Mouse (Mus musculus) intestine, postnatal 0 days (tissue): Measurements from ENCODE around the gene Sema4d. TPM values are rescaled to one million over a fixed set of nuclear protein-coding genes. Genes with fewer than 3 reads are reported as not detected.
A peak's percentile ranks its signal among the peaks of the same experiment; 100 is the strongest.

Source experiments
- ATAC-seq: fragments of 200-750 bp; cut with Nextera tagmentation; 2 replicates; pipeline ENCODE4 v1.8.0; 2017; ENCODE audit warnings: mild to moderate bottlenecking, moderate TSS enrichment, moderate library complexity
- H3K27ac ChIP-seq: fragments of 300-500 bp; sonication (generic); 2 replicates; pipeline ENCODE4 v1.5.1; 2014; ENCODE audit warnings: mild to moderate bottlenecking, low read depth, low read length, moderate library complexity
- H3K27me3 ChIP-seq: fragments of 300-500 bp; sonication (generic); replicated peaks from 2 replicates; pipeline ENCODE4 v1.6.1; 2014; ENCODE audit warnings: low read length, mixed read lengths; ENCODE audit not compliant: control insufficient read depth, insufficient read depth
- H3K36me3 ChIP-seq: fragments of 300-500 bp; sonication (generic); 2 replicates; pipeline ENCODE4 v1.6.1; 2014; ENCODE audit warnings: mild to moderate bottlenecking, moderate library complexity; ENCODE audit not compliant: control insufficient read depth, insufficient read depth
- H3K4me1 ChIP-seq: fragments of 300-500 bp; sonication (generic); replicated peaks from 2 replicates; pipeline ENCODE4 v1.6.1; 2014; ENCODE audit warnings: antibody characterized with exemption, low read length, mixed read lengths; ENCODE audit not compliant: control insufficient read depth, insufficient read depth
- H3K4me2 ChIP-seq: fragments of 300-500 bp; sonication (generic); replicated peaks from 2 replicates; pipeline ENCODE4 v1.6.1; 2014; ENCODE audit warnings: low read depth, mild to moderate bottlenecking, moderate library complexity
- H3K4me3 ChIP-seq: fragments of 300-500 bp; sonication (generic); 2 replicates; pipeline ENCODE4 v1.5.1; 2014; ENCODE audit warnings: low read depth, low read length
- H3K9ac ChIP-seq: fragments of 300-500 bp; sonication (generic); 2 replicates; pipeline ENCODE4 v1.6.1; 2014; ENCODE audit warnings: mild to moderate bottlenecking, low read depth, low read length
- H3K9me3 ChIP-seq: fragments of 300-500 bp; sonication (generic); 2 replicates; pipeline ENCODE4 v1.6.1; 2016; ENCODE audit warnings: mixed run types; ENCODE audit not compliant: control insufficient read depth
- CTCF ChIP-seq: sonication (generic); IDR thresholded peaks from 2 replicates; pipeline ENCODE4 v1.5.1; 2016; ENCODE audit warnings: low read depth, mild to moderate bottlenecking, control low read depth, antibody characterized with exemption, moderate library complexity
- WGBS: fragments of 180-500 bp; shearing (Covaris S2); extraction: QIAGEN DNeasy Blood & Tissue Kit; methylation state at CpG from one replicate; pipeline ENCODE4 v1.1.7; 2014; 5-methylcytosine and 5-hydroxymethylcytosine counted together
- polyA plus RNA-seq: library from polyadenylated mRNA; unstranded; fragments of >200 nt; fragmentation: Nextera tagmentation; extraction: Ambion mirVana; gene quantifications from 2 replicates; pipeline ENCODE4 v1.2.1, GENCODE M21; 2015

The Sema4d gene
- polyA plus RNA-seq, 1 experiment from 2014 or later, result 3.4 TPM

DNA sequence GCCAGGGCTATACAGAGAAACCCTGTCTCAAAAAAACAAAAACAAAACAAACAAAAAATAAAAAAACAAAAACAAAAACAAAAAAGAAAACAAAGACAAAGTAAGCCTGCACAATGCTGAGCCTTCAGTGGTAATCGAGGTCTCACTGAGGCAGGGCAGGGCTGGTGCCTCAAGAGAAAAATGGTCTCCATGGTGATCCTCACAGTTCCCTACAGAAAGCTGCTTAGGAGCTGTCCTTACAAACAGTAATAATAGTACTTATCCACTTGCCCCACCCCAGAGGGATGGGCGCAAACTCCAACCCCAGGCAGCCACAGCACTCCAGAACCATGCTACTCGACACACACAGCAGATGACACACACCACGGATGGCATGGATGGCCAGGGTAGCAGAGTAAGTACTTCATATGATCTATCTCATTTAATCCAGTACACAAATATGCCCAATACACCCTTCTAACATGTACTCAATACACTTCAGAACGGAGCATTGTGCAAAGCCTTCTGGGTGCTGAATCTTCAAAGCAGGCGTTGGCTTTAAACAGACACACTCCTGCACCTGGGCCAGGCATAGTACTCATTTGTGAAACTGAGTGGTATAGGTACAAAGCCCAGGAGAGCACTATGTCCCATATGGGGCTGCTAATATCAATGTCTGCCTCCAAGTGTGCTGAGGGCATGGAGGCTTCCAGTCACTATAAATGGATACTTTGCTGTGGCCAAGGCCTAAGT, 34.1 kb downstream of the Sema4d start:
- no peak for ATAC-seq
- WGBS, result 89% methylated on average over 6 of the region's 6 CpGs
- H3K9me3 ChIP-seq, result no peaks in the 10 kb centered on the region

DNA sequence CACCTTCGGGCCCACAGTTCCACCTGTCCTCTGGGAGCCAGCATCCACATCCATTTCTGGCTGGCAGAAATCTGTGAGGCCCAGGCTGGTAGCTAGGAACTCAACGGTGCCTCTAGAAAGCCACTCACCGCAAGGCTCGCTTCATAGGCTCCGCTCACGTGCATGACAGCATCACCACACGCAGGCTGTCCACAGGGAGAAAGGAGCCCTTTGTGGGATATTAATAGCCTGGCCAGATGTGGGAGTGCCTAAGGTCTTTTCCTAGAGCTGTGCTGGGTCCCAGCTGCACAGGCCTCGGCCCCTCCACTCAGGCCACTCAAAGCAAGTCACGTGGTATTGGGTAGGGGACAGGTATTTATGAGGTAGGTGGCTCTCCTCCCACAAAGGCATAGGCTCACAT, 35.1 kb downstream of the Sema4d start:
- no peak for TF ChIP-seq CTCF
- no peak overlapping the region for H3K27ac ChIP-seq
- no peaks in the 10 kb centered on the region for H3K36me3 ChIP-seq
- no peak overlapping the region for H3K4me2 ChIP-seq
- WGBS, result 86% methylated on average over 9 of the region's 9 CpGs
- no peaks in the 10 kb centered on the region for H3K27me3 ChIP-seq
- H3K9ac ChIP-seq, result no peak overlapping the region
- 0 out of 2 replicates have a peak, but pooled peaks cover 2% of the 10 kb centered on the region for H3K4me1 ChIP-seq
- no peak overlapping the region for H3K4me3 ChIP-seq
- no peaks in the 10 kb centered on the region for H3K9me3 ChIP-seq
- ATAC-seq, result no peak

More for the DNA sequence above, 34.1 kb downstream of the Sema4d start:
- H3K27me3 ChIP-seq, result no peaks in the 10 kb centered on the region
- H3K4me2 ChIP-seq, result no peak overlapping the region
- H3K4me3 ChIP-seq, result no peak overlapping the region
- H3K9ac ChIP-seq, result no peak overlapping the region
- no peaks in the 10 kb centered on the region for H3K36me3 ChIP-seq
- no peak for TF ChIP-seq CTCF
- H3K27ac ChIP-seq, result no peak overlapping the region
- H3K4me1 ChIP-seq, result 0 out of 2 replicates have a peak, but pooled peaks cover 2% of the 10 kb centered on the region

DNA sequence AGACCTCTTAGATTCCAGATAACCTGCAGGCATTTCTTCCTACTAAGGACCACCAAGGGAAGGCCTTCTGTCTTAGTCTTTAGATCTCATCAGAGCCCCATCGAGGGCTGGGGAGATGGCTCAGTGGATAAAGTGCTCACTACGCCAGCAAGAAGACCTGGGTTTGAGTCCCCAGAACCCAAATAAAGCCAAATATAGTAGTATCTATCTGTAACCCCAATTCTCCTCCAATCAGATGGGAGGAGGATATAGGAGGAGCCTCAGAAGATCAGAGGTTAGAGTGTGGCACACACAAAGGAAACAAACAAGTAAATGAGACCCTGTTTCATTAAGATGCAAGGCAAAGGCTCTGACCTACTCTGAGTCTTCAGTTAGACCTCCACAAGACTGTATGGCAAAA, 36.4 kb downstream of the Sema4d start:
- no peak overlapping the region for H3K9ac ChIP-seq
- 68% methylated on average over 2 of the region's 2 CpGs for WGBS
- H3K27ac ChIP-seq, result no peak overlapping the region
- no peak for TF ChIP-seq CTCF
- no peak for ATAC-seq
- H3K36me3 ChIP-seq, result no peaks in the 10 kb centered on the region
- H3K4me2 ChIP-seq, result no peak overlapping the region
- H3K27me3 ChIP-seq, result no peaks in the 10 kb centered on the region
- no peaks in the 10 kb centered on the region for H3K9me3 ChIP-seq
- H3K4me1 ChIP-seq, result 0 out of 2 replicates have a peak, but pooled peaks cover 2% of the 10 kb centered on the region
- no peak overlapping the region for H3K4me3 ChIP-seq

DNA sequence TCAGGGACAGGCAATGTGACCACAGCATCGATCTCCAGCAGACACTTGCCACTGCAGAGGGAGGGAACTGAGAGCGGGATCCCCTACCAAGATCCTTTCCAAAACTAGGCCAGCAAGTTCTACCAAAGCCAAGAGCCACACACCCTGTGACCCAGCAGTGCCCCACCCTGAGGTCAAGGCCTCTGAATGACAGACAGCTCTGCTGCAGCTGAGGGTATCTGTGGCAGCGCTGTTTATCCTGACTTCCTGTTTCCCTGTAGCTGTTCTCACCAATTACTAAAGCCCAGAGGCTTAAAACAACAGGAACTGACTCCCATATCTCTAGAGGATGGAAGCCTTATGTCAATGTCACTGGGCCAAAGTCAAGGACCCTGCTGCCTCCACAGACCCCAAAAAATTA, 37.0 kb downstream of the Sema4d start:
- Histone ChIP-seq H3K9ac (no peak overlapping the region), H3K4me3 (no peak overlapping the region), H3K4me1 (0 out of 2 replicates have a peak, but pooled peaks cover 2% of the 10 kb centered on the region), H3K9me3 (no peaks in the 10 kb centered on the region), H3K36me3 (no peaks in the 10 kb centered on the region), H3K27ac (no peak overlapping the region), H3K4me2 (no peak overlapping the region), H3K27me3 (no peaks in the 10 kb centered on the region)
- ATAC-seq, result 0 out of 2 replicates have a peak, but pooled peaks have one; percentile 23
- no peak for TF ChIP-seq CTCF
- WGBS, result 23% methylated on average over 3 of the region's 3 CpGs

DNA sequence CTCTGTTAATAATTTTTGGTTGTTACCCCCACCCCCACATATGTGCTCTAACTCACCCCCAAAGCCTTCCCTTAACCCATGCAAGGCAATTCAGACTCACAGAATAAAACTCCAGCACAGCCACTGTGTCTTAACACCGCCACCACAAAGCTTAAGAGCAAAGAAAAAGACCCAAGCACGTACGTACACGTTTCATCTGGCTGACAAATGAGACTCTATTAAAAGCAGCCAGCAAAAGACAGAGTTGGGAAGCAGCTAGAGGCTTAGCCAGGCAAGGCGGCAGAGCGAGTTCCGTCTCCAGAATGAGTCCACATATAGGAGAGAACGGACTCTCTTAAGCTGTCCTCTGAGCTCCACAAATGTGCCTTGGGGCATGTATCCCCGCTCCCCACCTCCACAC, 37.5 kb downstream of the Sema4d start:
- no peak for TF ChIP-seq CTCF
- 0 out of 2 replicates have a peak, but pooled peaks cover 2% of the 10 kb centered on the region for H3K4me1 ChIP-seq
- WGBS, result 79% methylated on average over 9 of the region's 9 CpGs
- H3K27ac ChIP-seq, result no peak overlapping the region
- ATAC-seq, result no peak
- H3K9ac ChIP-seq, result no peak overlapping the region
- H3K36me3 ChIP-seq, result no peaks in the 10 kb centered on the region
- no peaks in the 10 kb centered on the region for H3K27me3 ChIP-seq
- H3K4me3 ChIP-seq, result no peak overlapping the region
- H3K4me2 ChIP-seq, result no peak overlapping the region
- H3K9me3 ChIP-seq, result no peaks in the 10 kb centered on the region

DNA sequence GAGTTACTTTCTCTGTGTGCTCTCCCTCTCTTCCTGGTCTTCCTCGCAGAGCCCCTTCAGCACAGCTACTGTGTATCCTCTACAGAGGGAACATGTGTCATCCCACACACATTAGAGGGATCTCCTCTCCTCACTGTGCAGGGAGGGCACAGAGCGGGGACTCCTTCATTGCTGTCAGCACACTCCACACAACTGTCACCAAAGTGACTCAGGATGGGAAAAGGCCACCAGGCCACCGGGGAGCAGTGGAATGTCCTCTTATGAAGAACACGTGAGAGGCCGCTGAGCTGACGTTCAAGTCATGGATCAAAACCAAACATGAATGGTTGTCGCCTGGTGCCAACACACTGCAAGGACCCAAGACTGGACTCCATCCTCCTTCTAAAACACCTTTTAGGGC, 38.0 kb downstream of the Sema4d start:
- Histone ChIP-seq H3K4me3 (no peak overlapping the region), H3K9ac (no peak overlapping the region), H3K9me3 (no peaks in the 10 kb centered on the region), H3K4me1 (0 out of 2 replicates have a peak, but pooled peaks cover 2% of the 10 kb centered on the region), H3K36me3 (no peaks in the 10 kb centered on the region), H3K27me3 (no peaks in the 10 kb centered on the region), H3K27ac (no peak overlapping the region), H3K4me2 (no peak overlapping the region)
- no peak for ATAC-seq
- TF ChIP-seq CTCF, result no peak
- 90% methylated on average over 7 of the region's 7 CpGs for WGBS
